Mouse (Mus musculus): ENCODE data around the gene Gusb.

- peak; percentile 67; the same call in 1 of the 2 replicates for TF ChIP-seq CTCF (IDR thresholded peaks at IDR 0.05; ENCODE audit: extremely low read depth, insufficient read length, insufficient replicate concordance, low read depth, low read length)
- TF ChIP-seq POLR2A (IDR thresholded peaks at IDR 0.05; ENCODE audit: low read depth, low read length) = no peak
Measured at GRCm38 (mm10) chr5:130010961-130011360, 8.1 kb upstream of the Gusb start.

Measured in small intestine, adult 2 months (tissue).